Mouse (Mus musculus) CD4-positive, CD25-positive, alpha-beta regulatory T cell, adult 4 months (primary cell): ENCODE measurements around the gene Gsg1l2. TPM values are rescaled to one million over a fixed set of nuclear protein-coding genes. Genes with fewer than 3 reads are reported as not detected.

Source experiments
- ATAC-seq: one replicate; pipeline ENCODE4 v1.8.0; 2017
- polyA plus RNA-seq, 2 experiments: library from polyadenylated mRNA; unstranded; fragments of 100-300 nt; shearing (Covaris generic); gene quantifications; one replicate each; pipeline ENCODE4 v1.2.1; 2017

Gsg1l2 gene
- polyA plus RNA-seq, 2 experiments from 2014 or later = not detected

DNA sequence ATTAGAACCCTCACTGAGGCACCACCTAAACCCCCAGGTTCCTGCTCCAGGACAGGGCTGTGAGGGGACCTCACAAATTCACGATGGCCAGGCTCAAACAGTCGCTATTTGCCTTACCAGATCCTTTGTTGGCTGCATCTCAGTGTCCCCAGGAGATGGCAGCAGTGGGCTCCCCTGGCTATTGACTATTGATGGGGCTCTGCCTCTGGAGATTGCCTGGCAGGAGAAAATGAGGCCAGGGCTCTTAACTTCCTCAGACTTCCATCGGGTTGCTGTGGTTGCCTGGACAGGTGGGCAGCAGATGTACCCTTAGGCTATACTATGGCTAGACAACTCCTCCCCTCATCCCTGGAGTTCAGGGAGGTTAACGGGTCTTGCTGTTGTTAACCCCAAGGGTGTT is 45.8 kb downstream of the Gsg1l2 start:
- no peak for ATAC-seq

DNA sequence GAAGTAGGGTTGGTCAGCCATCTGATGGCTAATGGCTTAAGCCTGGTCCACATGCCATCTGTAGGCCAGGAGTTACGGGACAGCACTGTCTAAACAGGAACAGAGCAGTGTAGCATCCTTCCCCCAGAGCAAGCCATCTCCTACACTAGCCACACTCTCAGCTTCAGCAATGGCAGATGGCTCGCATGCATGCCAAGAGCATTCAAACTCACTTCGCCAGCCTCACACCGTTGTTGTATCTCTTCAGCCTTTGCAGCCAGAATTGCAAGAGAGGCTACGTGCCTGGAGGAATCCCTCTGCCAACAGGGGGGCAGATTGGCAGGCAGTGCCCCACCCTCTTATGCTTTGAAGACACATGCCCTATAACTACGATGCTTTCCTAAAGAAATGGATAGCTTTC is 47.2 kb downstream of the Gsg1l2 start:
- ATAC-seq = no peak

- no peak for ATAC-seq
Observed at GRCm38 (mm10) chr11:67828360-67829059, 54.1 kb downstream of the Gsg1l2 start.

DNA sequence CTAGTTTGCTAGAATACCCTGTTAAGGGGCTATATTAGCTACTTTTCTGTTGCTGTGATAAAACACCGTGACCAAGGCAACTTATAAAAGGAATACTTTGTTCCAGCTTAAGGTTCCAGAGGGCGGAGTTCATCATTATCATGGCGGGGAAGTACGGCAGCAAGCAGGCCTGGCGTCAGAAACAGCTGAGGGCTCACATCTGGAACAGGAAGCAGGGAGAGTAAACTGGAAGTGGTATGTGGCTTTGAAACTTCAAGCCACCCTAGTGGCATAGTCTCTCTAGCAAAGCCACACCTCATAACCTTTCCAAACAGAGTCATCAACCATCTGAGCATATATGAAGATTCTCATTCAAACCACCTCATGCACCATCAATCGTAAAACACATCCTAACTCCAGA is 55.1 kb downstream of the Gsg1l2 start:
- no peak for ATAC-seq

DNA sequence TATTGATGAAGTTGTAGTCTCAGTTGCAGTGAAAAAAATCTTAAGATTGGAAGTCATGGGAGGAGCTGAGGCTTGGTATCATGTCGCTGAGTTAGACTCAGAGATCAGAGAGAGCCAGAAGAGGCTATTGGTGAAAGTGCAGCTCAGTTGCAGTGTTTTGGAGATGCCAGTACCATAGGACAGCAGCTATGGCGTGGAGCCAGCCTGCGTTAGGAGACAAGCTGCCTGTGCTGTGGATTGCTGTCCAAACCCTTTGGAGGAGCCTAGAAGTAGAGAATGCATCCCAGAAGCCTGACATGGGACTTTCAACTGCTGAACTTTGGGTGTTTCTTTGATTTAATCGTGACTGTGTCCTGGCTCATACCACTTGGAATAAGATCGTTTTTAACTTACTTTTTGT is 57.4 kb downstream of the Gsg1l2 start:
- ATAC-seq = no peak

- ATAC-seq = no peak
Observed at GRCm38 (mm10) chr11:67835408-67836078, 61.1 kb downstream of the Gsg1l2 start.

Other genes starting within 250 kb of the Gsg1l2 start
- not detected for gene Rcvrn, start 79.3 kb upstream of the Gsg1l2 start, polyA plus RNA-seq
- not detected for gene Glp2r, start 3.5 kb upstream of the Gsg1l2 start, polyA plus RNA-seq
- gene Dhrs7c, start 23.6 kb downstream of the Gsg1l2 start, polyA plus RNA-seq = not detected
- not detected for gene Usp43, start 147.5 kb downstream of the Gsg1l2 start, polyA plus RNA-seq
- not detected for gene Cfap52, start 191.0 kb downstream of the Gsg1l2 start, polyA plus RNA-seq
- gene Stx8, start 191.6 kb downstream of the Gsg1l2 start, polyA plus RNA-seq = 10 to 100 TPM; 51.2 to 57.7 TPM